Mouse (Mus musculus) embryonic facial prominence, embryonic 15.5 days (tissue): ENCODE results near the gene Anks1b. TPM values are rescaled to one million over a fixed set of nuclear protein-coding genes. Genes with fewer than 3 reads are reported as not detected.

ENCODE experiments used
- ATAC-seq: fragments of 200-750 bp; cut with Nextera tagmentation; 2 replicates; pipeline ENCODE4 v1.8.0; 2017; ENCODE audit warnings: low read depth, moderate TSS enrichment; ENCODE audit not compliant: insufficient number of reproducible peaks, low FRiP score, low TSS enrichment
- H3K27ac ChIP-seq: fragments of 300-500 bp; sonication (generic); replicated peaks from 2 replicates; pipeline ENCODE4 v1.5.1; 2015; ENCODE audit warnings: mild to moderate bottlenecking, inconsistent platforms
- H3K27me3 ChIP-seq: fragments of 300-500 bp; sonication (generic); 2 replicates; pipeline ENCODE4 v1.6.1; 2015; ENCODE audit warnings: inconsistent platforms
- H3K36me3 ChIP-seq: fragments of 300-500 bp; sonication (generic); 2 replicates; pipeline ENCODE4 v1.6.1; 2015; ENCODE audit warnings: mild to moderate bottlenecking, inconsistent platforms
- H3K4me1 ChIP-seq: fragments of 300-500 bp; sonication (generic); 2 replicates; pipeline ENCODE4 v1.6.1; 2015; ENCODE audit warnings: inconsistent platforms
- H3K4me2 ChIP-seq: fragments of 300-500 bp; sonication (generic); replicated peaks from 2 replicates; pipeline ENCODE4 v1.6.1; 2015; ENCODE audit warnings: mild to moderate bottlenecking, inconsistent platforms
- H3K4me3 ChIP-seq: fragments of 300-500 bp; sonication (generic); replicated peaks from 2 replicates; pipeline ENCODE4 v1.5.1; 2015; ENCODE audit warnings: mild to moderate bottlenecking, inconsistent platforms
- H3K9ac ChIP-seq: fragments of 300-500 bp; sonication (generic); 2 replicates; pipeline ENCODE4 v1.6.1; 2015; ENCODE audit warnings: inconsistent platforms
- H3K9me3 ChIP-seq: fragments of 300-500 bp; sonication (generic); replicated peaks from 2 replicates; pipeline ENCODE4 v1.6.1; 2016; ENCODE audit warnings: inconsistent platforms
- WGBS: fragments of 180-500 bp; shearing (Covaris S2); methylation state at CpG from one replicate; pipeline ENCODE4 v1.1.7; 2015; 5-methylcytosine and 5-hydroxymethylcytosine counted together
- polyA plus RNA-seq: library from polyadenylated mRNA; unstranded; fragments of >200 nt; fragmentation: Nextera tagmentation; extraction: Ambion mirVana; gene quantifications from 2 replicates; pipeline ENCODE4 v1.2.1, GENCODE M21; 2015

Anks1b gene
- polyA plus RNA-seq, 1 experiment from 2014 or later: 2.0 TPM

GRCm38 (mm10) chr10:90835195-90835594 is 961.9 kb downstream of the Anks1b start:
- no peak for ATAC-seq
- no peaks in the 10 kb centered on the region for H3K9me3 ChIP-seq
- H3K27ac ChIP-seq: no peak overlapping the region
- H3K4me1 ChIP-seq: no peaks in the 10 kb centered on the region
- no peak overlapping the region for H3K4me2 ChIP-seq
- no peaks in the 10 kb centered on the region for H3K36me3 ChIP-seq
- H3K27me3 ChIP-seq: peaks cover 27% of the 10 kb centered on the region
- no peak overlapping the region for H3K4me3 ChIP-seq
- no peak overlapping the region for H3K9ac ChIP-seq

GRCm38 (mm10) chr10:90839611-90840335 is 966.5 kb downstream of the Anks1b start:
- Histone ChIP-seq H3K36me3 (no peaks in the 10 kb centered on the region), H3K4me1 (no peaks in the 10 kb centered on the region), H3K4me3 (no peak overlapping the region), H3K27ac (no peak overlapping the region), H3K9ac (no peak overlapping the region), H3K27me3 (no peaks in the 10 kb centered on the region; the same call in 1 of the 2 replicates), H3K4me2 (no peak overlapping the region), H3K9me3 (no peaks in the 10 kb centered on the region)
- WGBS: 71% methylated on average over 9 of the region's 9 CpGs
- ATAC-seq: no peak

GRCm38 (mm10) chr10:90842398-90842797 is 969.1 kb downstream of the Anks1b start:
- 65% methylated on average over 2 of the region's 2 CpGs for WGBS
- Histone ChIP-seq H3K4me1 (no peaks in the 10 kb centered on the region), H3K4me3 (no peak overlapping the region), H3K9me3 (no peaks in the 10 kb centered on the region), H3K9ac (no peak overlapping the region), H3K27ac (no peak overlapping the region), H3K36me3 (no peaks in the 10 kb centered on the region), H3K4me2 (no peak overlapping the region), H3K27me3 (no peaks in the 10 kb centered on the region)
- no peak for ATAC-seq

GRCm38 (mm10) chr10:90851077-90851476 is 977.8 kb downstream of the Anks1b start:
- H3K4me2 ChIP-seq: no peak overlapping the region
- 88% methylated on average over 6 of the region's 6 CpGs for WGBS
- no peak for ATAC-seq
- no peaks in the 10 kb centered on the region for H3K4me1 ChIP-seq
- H3K9ac ChIP-seq: no peak overlapping the region
- H3K4me3 ChIP-seq: no peak overlapping the region
- no peak overlapping the region for H3K27ac ChIP-seq
- H3K27me3 ChIP-seq: no peaks in the 10 kb centered on the region
- no peaks in the 10 kb centered on the region for H3K36me3 ChIP-seq
- H3K9me3 ChIP-seq: no peaks in the 10 kb centered on the region

GRCm38 (mm10) chr10:90851999-90852398 is 978.7 kb downstream of the Anks1b start:
- WGBS: 73% methylated on average over 11 of the region's 11 CpGs
- Histone ChIP-seq H3K4me3 (no peak overlapping the region), H3K4me2 (no peak overlapping the region)

GRCm38 (mm10) chr10:90852432-90852831 is 979.1 kb downstream of the Anks1b start:
- no peaks in the 10 kb centered on the region for H3K36me3 ChIP-seq
- no peak overlapping the region for H3K9ac ChIP-seq
- no peaks in the 10 kb centered on the region for H3K4me1 ChIP-seq
- H3K4me2 ChIP-seq: no peak overlapping the region
- WGBS: 78% methylated on average over 7 of the region's 7 CpGs
- H3K9me3 ChIP-seq: no peaks in the 10 kb centered on the region
- H3K4me3 ChIP-seq: no peak overlapping the region
- no peak overlapping the region for H3K27ac ChIP-seq
- ATAC-seq: no peak
- no peaks in the 10 kb centered on the region for H3K27me3 ChIP-seq

More at GRCm38 (mm10) chr10:90851999-90852398, 978.7 kb downstream of the Anks1b start:
- H3K4me1 ChIP-seq: no peaks in the 10 kb centered on the region
- no peaks in the 10 kb centered on the region for H3K36me3 ChIP-seq
- H3K9me3 ChIP-seq: no peaks in the 10 kb centered on the region
- no peak overlapping the region for H3K9ac ChIP-seq
- H3K27ac ChIP-seq: no peak overlapping the region
- no peaks in the 10 kb centered on the region for H3K27me3 ChIP-seq
- ATAC-seq: no peak

GRCm38 (mm10) chr10:90856668-90857067 is 983.4 kb downstream of the Anks1b start:
- no peak for ATAC-seq
- no peak overlapping the region for H3K9ac ChIP-seq
- H3K4me2 ChIP-seq: no peak overlapping the region
- no peaks in the 10 kb centered on the region for H3K27me3 ChIP-seq
- no peak overlapping the region for H3K4me3 ChIP-seq
- H3K36me3 ChIP-seq: no peaks in the 10 kb centered on the region
- no peaks in the 10 kb centered on the region for H3K9me3 ChIP-seq
- no peaks in the 10 kb centered on the region for H3K4me1 ChIP-seq
- 38% methylated on average over 4 of the region's 4 CpGs for WGBS
- no peak overlapping the region for H3K27ac ChIP-seq

- Histone ChIP-seq H3K9ac (no peak overlapping the region), H3K27me3 (no peaks in the 10 kb centered on the region), H3K27ac (no peak overlapping the region), H3K4me1 (no peaks in the 10 kb centered on the region), H3K36me3 (no peaks in the 10 kb centered on the region), H3K4me3 (no peak overlapping the region), H3K9me3 (no peaks in the 10 kb centered on the region), H3K4me2 (no peak overlapping the region)
- no peak for ATAC-seq
- WGBS: 77% methylated on average over 19 of the region's 19 CpGs
Measured at GRCm38 (mm10) chr10:90859665-90860523, 986.6 kb downstream of the Anks1b start.

GRCm38 (mm10) chr10:90863881-90864598 is 990.7 kb downstream of the Anks1b start:
- WGBS: 17% methylated on average over 10 of the region's 10 CpGs
- no peaks in the 10 kb centered on the region for H3K9me3 ChIP-seq
- no peaks in the 10 kb centered on the region for H3K36me3 ChIP-seq
- no peak overlapping the region for H3K27ac ChIP-seq
- H3K4me2 ChIP-seq: no peak overlapping the region
- H3K4me1 ChIP-seq: no peaks in the 10 kb centered on the region
- H3K9ac ChIP-seq: no peak overlapping the region
- ATAC-seq: no peak
- H3K27me3 ChIP-seq: no peaks in the 10 kb centered on the region
- no peak overlapping the region for H3K4me3 ChIP-seq

- Histone ChIP-seq H3K4me1 (no peaks in the 10 kb centered on the region), H3K36me3 (no peaks in the 10 kb centered on the region), H3K4me2 (no peak overlapping the region), H3K27me3 (no peaks in the 10 kb centered on the region), H3K9ac (no peak overlapping the region), H3K4me3 (no peak overlapping the region), H3K27ac (no peak overlapping the region), H3K9me3 (no peaks in the 10 kb centered on the region)
- no peak for ATAC-seq
- 22% methylated on average over 3 of the region's 3 CpGs for WGBS
Measured at GRCm38 (mm10) chr10:90864599-90864889, 991.2 kb downstream of the Anks1b start.

GRCm38 (mm10) chr10:90873204-90873603 is 999.9 kb downstream of the Anks1b start:
- Histone ChIP-seq H3K9me3 (no peaks in the 10 kb centered on the region), H3K4me2 (no peak overlapping the region), H3K36me3 (no peaks in the 10 kb centered on the region), H3K27me3 (no peaks in the 10 kb centered on the region), H3K27ac (no peak overlapping the region), H3K4me3 (no peak overlapping the region), H3K9ac (no peak overlapping the region), H3K4me1 (no peaks in the 10 kb centered on the region)
- ATAC-seq: no peak
- WGBS: 92% methylated on average over 5 of the region's 5 CpGs
